32 mouse cellular contexts compared by ENCODE assay signal in genomic region chr16:72276390-72277074, GRCm38 (mm10). TPM values are rescaled to one million over a fixed set of nuclear protein-coding genes. Genes with fewer than 3 reads are reported as not detected.
"Had no signal": no experiment of that assay in that cellular context is flagged by ENCODE, and none has a peak within 500 bp of the region (broad histone marks: within the 10 kb centered on the region; RNA-seq: fewer than 3 reads in every experiment).

No protein-coding gene starts in this region.

- H3K4me3 ChIP-seq: limb, embryonic 10.5 days; limb, embryonic 12.5 days; limb, embryonic 13.5 days; limb, embryonic 15.5 days; liver, embryonic 12.5 days; liver, embryonic 13.5 days; liver, embryonic 15.5 days; lung, embryonic 15.5 days; megakaryocyte, embryonic 14.5 days; midbrain, embryonic 10.5 days; midbrain, embryonic 12.5 days; midbrain, embryonic 13.5 days; midbrain, embryonic 15.5 days; myocyte; neural tube, embryonic 12.5 days had no signal

- H3K36me3 ChIP-seq: limb, embryonic 10.5 days; limb, embryonic 12.5 days; limb, embryonic 13.5 days; limb, embryonic 15.5 days; liver, embryonic 12.5 days; liver, embryonic 13.5 days; liver, embryonic 15.5 days; lung, embryonic 15.5 days; midbrain, embryonic 10.5 days; midbrain, embryonic 12.5 days; midbrain, embryonic 13.5 days; midbrain, embryonic 15.5 days; neural tube, embryonic 12.5 days had no signal

- H3K4me2 ChIP-seq: limb, embryonic 12.5 days; limb, embryonic 13.5 days; limb, embryonic 15.5 days; liver, embryonic 11.5 days; liver, embryonic 12.5 days; liver, embryonic 13.5 days; liver, embryonic 15.5 days; lung, embryonic 14.5 days; lung, embryonic 15.5 days; midbrain, embryonic 11.5 days; midbrain, embryonic 12.5 days; midbrain, embryonic 13.5 days; midbrain, embryonic 15.5 days; neural tube, embryonic 12.5 days had no signal

- H3K9ac ChIP-seq: limb, embryonic 12.5 days; limb, embryonic 13.5 days; limb, embryonic 15.5 days; liver, embryonic 12.5 days; liver, embryonic 13.5 days; liver, embryonic 14.5 days; liver, embryonic 15.5 days; liver, postnatal 0 days; lung, embryonic 14.5 days; lung, embryonic 15.5 days; midbrain, embryonic 12.5 days; midbrain, embryonic 13.5 days; midbrain, embryonic 15.5 days; neural tube, embryonic 12.5 days had no signal

- H3K27ac ChIP-seq: limb, embryonic 10.5 days; limb, embryonic 12.5 days; limb, embryonic 13.5 days; limb, embryonic 15.5 days; liver, embryonic 12.5 days; liver, embryonic 13.5 days; liver, embryonic 14.5 days; liver, embryonic 15.5 days; lung, embryonic 15.5 days; macrophage; midbrain, embryonic 10.5 days; midbrain, embryonic 12.5 days; midbrain, embryonic 13.5 days; midbrain, embryonic 15.5 days; neural tube, embryonic 12.5 days had no signal

- ATAC-seq: liver, embryonic 12.5 days; liver, postnatal 0 days; lung, postnatal 0 days; midbrain, embryonic 13.5 days; midbrain, embryonic 15.5 days; midbrain, embryonic 16.5 days had no signal

- H3K27me3 ChIP-seq: limb, embryonic 12.5 days; limb, embryonic 13.5 days; limb, embryonic 15.5 days; liver, embryonic 12.5 days; liver, embryonic 13.5 days; liver, embryonic 15.5 days; lung, embryonic 15.5 days; megakaryocyte, embryonic 14.5 days; midbrain, embryonic 12.5 days; midbrain, embryonic 13.5 days; midbrain, embryonic 15.5 days; neural tube, embryonic 12.5 days had no signal

- DNase-seq: left cerebral cortex, postnatal 4 days; liver; liver, embryonic 13.5 days; liver, postnatal 0 days; lung, adult 18-20 months; lung, adult 2 months; lung, embryonic 14.5 days; lung, postnatal 10 days; lung, postnatal 14 days; lung, postnatal 36 days; lung, postnatal 4 days; midbrain, embryonic 14.5 days had no signal

- H3K9me3 ChIP-seq: limb, embryonic 10.5 days; limb, embryonic 12.5 days; limb, embryonic 13.5 days; limb, embryonic 15.5 days; liver, embryonic 12.5 days; liver, embryonic 13.5 days; liver, embryonic 15.5 days; lung, embryonic 15.5 days; megakaryocyte, embryonic 14.5 days; midbrain, embryonic 10.5 days; midbrain, embryonic 12.5 days; midbrain, embryonic 13.5 days; midbrain, embryonic 15.5 days; neural tube, embryonic 12.5 days had no signal

- H3K4me1 ChIP-seq: limb, embryonic 10.5 days; limb, embryonic 15.5 days; liver, embryonic 12.5 days; liver, embryonic 13.5 days; liver, embryonic 15.5 days; lung, embryonic 15.5 days; megakaryocyte, embryonic 14.5 days; midbrain, embryonic 10.5 days; midbrain, embryonic 12.5 days; midbrain, embryonic 13.5 days; midbrain, embryonic 15.5 days; neural tube, embryonic 12.5 days had no signal

RNA-seq across cellular contexts. Expression of gene Robo1, which starts 31.6 kb away (rescaled TPM):
- polyA plus RNA-seq: macrophage had no signal
